Mouse (Mus musculus) forebrain, embryonic 15.5 days (tissue): ENCODE measurements around the gene Ribc2. TPM values are rescaled to one million over a fixed set of nuclear protein-coding genes. Genes with fewer than 3 reads are reported as not detected.
A peak's percentile ranks its signal among the peaks of the same experiment; 100 is the strongest.

Experiments
- ATAC-seq: fragments of 200-750 bp; cut with Nextera tagmentation; replicated peaks from 2 replicates; pipeline ENCODE4 v1.8.0; 2017; ENCODE audit warnings: mild to moderate bottlenecking, moderate TSS enrichment, moderate library complexity
- H3K27ac ChIP-seq: fragments of 300-500 bp; sonication (generic); replicated peaks from 2 replicates; pipeline ENCODE4 v1.5.1; 2015; ENCODE audit warnings: mild to moderate bottlenecking, inconsistent platforms
- H3K27me3 ChIP-seq: fragments of 300-500 bp; sonication (generic); 2 replicates; pipeline ENCODE4 v1.6.1; 2015; ENCODE audit warnings: inconsistent platforms
- H3K36me3 ChIP-seq: fragments of 300-500 bp; sonication (generic); 2 replicates; pipeline ENCODE4 v1.6.1; 2015; ENCODE audit warnings: mild to moderate bottlenecking, inconsistent platforms
- H3K4me1 ChIP-seq: fragments of 300-500 bp; sonication (generic); 2 replicates; pipeline ENCODE4 v1.6.1; 2015; ENCODE audit warnings: inconsistent platforms
- H3K4me2 ChIP-seq: fragments of 300-500 bp; sonication (generic); replicated peaks from 2 replicates; pipeline ENCODE4 v1.6.1; 2015; ENCODE audit warnings: mild to moderate bottlenecking, inconsistent platforms
- H3K4me3 ChIP-seq: fragments of 300-500 bp; sonication (generic); 2 replicates; pipeline ENCODE4 v1.5.1; 2015; ENCODE audit warnings: mild to moderate bottlenecking, inconsistent platforms
- H3K9ac ChIP-seq: fragments of 300-500 bp; sonication (generic); replicated peaks from 2 replicates; pipeline ENCODE4 v1.6.1; 2015; ENCODE audit warnings: mild to moderate bottlenecking, inconsistent platforms
- H3K9me3 ChIP-seq: fragments of 300-500 bp; sonication (generic); 2 replicates; pipeline ENCODE4 v1.6.1; 2016; ENCODE audit warnings: inconsistent platforms
- WGBS: fragments of 180-500 bp; shearing (Covaris S2); methylation state at CpG from one replicate; pipeline ENCODE4 v1.1.7; 2015; ENCODE audit warnings: mixed read lengths; 5-methylcytosine and 5-hydroxymethylcytosine counted together
- polyA plus RNA-seq: library from polyadenylated mRNA; unstranded; fragments of >200 nt; fragmentation: Nextera tagmentation; extraction: Ambion mirVana; gene quantifications from 2 replicates; pipeline ENCODE4 v1.2.1, GENCODE M21; 2015

The Ribc2 gene
- polyA plus RNA-seq, 1 experiment from 2014 or later: 0.59 TPM

DNA sequence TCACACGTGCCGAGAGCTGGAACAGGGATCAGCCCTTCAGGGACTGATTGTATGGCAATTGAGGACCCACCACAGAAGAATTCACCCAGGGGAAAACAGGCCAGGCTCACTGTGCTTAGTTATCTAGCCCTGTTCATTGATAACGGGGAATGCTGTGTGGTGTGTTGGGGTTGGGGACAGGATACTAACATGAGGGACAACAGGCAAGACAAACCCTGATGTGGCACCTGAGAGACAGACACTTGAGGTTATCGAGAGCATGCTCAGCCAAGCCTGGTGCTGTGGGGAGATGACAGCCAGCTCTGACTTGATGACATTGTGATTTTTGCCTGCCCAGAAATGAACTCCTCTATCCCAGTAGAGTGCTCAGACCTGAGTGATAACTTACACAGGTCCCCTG, 24.3 kb downstream of the Ribc2 start:
- WGBS: 62% methylated on average over 4 of the region's 4 CpGs
- no peak overlapping the region for H3K4me2 ChIP-seq
- H3K27me3 ChIP-seq: no peaks in the 10 kb centered on the region
- no peak overlapping the region for H3K27ac ChIP-seq
- H3K9ac ChIP-seq: no peak overlapping the region
- no peaks in the 10 kb centered on the region for H3K36me3 ChIP-seq
- H3K9me3 ChIP-seq: no peaks in the 10 kb centered on the region
- H3K4me3 ChIP-seq: no peak overlapping the region
- no peaks in the 10 kb centered on the region for H3K4me1 ChIP-seq
- ATAC-seq: no peak

DNA sequence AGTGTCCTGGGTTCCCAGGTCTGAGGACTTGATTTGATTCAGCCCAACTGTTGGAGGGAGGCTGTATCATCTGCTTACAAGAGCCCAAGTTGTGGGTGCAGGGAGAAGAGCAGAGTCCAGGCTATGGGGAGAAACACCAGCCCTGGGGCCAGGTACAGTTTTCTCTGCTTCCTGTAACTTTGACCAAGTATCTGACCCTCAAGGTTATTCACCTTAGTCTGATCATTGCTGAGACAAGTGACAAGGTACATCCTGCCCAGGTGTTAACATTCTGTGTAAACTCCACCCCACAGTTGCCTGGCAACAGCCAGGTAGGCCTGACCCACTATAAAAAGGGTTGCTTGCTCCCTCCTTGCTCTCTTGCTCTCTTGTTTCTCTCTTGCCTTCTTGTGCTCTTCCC, 29.5 kb downstream of the Ribc2 start:
- Histone ChIP-seq H3K9ac (no peak overlapping the region), H3K27me3 (no peaks in the 10 kb centered on the region), H3K4me1 (peaks cover 7% of the 10 kb centered on the region), H3K4me2 (no peak overlapping the region), H3K27ac (no peak overlapping the region), H3K36me3 (no peaks in the 10 kb centered on the region), H3K4me3 (no peak overlapping the region), H3K9me3 (no peaks in the 10 kb centered on the region)
- ATAC-seq: no peak

DNA sequence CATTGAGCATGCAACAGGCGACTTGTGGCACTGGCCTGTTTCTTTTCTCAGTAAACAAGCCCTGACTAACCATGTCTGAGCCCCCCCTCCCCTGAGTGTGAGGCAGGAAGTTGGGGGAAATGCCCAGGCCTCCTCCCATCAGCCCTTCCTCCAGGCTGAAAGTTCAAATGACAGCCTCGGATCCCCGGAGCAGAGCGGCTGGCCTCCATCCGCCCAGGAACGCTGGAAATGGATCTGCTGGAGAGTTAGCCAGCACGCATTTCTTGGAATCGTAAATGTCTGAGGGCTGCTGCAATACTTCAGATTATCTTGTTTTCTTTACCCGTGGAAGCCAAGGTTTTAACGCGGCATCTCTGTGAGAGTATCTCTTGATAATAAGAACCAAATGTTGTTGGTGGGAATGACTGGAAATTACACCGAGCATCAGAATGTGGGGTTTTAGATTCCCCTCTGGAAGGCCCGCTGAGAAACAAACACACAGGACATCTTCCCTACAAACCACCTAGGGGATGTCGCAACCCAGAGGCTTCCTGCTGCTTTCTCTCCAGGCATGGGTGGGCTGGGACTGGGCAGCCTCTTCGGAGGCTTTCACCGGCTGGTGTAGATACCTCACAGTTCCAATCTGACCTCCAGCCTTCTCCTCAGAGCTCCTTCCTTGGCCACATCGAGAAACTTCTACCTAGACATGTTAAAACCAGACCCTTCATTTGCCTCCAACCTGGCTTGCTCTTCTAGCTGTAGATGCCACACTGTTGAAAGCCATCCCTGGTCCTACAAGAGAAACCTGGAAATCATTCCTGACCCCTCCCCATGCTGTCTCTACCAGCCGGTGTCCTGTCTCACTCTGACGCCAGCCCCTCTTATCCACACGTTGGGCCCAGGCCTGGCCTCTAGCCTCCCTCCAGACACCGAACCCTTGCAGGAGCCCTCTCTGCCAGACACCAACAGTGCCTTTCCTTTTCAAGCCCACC, 31.1 kb downstream of the Ribc2 start:
- H3K9ac ChIP-seq: no peak overlapping the region
- H3K36me3 ChIP-seq: no peaks in the 10 kb centered on the region
- H3K4me1 ChIP-seq: peaks cover 16% of the 10 kb centered on the region
- H3K27ac ChIP-seq: no peak overlapping the region
- H3K9me3 ChIP-seq: no peaks in the 10 kb centered on the region
- no peak for ATAC-seq
- WGBS: 78% methylated on average over 21 of the region's 21 CpGs
- H3K4me3 ChIP-seq: no peak overlapping the region
- no peaks in the 10 kb centered on the region for H3K27me3 ChIP-seq
- H3K4me2 ChIP-seq: no peak overlapping the region

DNA sequence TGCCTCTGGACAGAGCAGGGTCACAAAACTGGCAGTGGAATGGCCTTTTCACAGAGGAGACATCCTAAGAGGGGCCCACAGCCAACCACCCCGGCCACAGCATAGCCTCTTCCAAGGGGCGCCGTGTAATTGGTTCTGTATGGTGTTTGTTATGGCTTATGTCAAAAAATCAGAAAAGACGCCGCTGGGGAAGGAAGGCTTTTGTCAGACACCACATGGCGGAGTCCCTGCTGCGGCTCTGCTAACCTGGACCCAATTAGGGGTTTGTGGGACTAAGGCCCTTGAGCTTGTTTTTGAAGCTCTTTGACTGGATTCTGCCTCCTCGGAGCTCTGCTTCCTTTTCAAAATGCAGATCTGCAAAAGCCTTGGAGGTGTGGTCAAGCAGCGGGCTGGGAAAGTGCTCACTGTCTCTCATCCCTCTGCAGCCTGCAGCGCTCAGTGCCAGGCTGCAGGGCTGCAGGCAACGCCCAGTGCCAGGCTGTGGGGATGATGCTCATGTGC, 34.6 kb downstream of the Ribc2 start:
- H3K27ac ChIP-seq: peak overlapping the region; percentile 42
- H3K4me2 ChIP-seq: peak overlapping the region; percentile 10; the same call in 1 of the 2 replicates
- H3K9me3 ChIP-seq: no peaks in the 10 kb centered on the region
- no peaks in the 10 kb centered on the region for H3K27me3 ChIP-seq
- no peaks in the 10 kb centered on the region for H3K36me3 ChIP-seq
- H3K9ac ChIP-seq: peak overlapping the region; percentile 5; the same call in 1 of the 2 replicates
- 5% methylated on average over 11 of the region's 11 CpGs for WGBS
- peak; percentile 60; the same call in 1 of the 2 replicates for ATAC-seq
- no peak overlapping the region for H3K4me3 ChIP-seq
- peaks cover 16% of the 10 kb centered on the region for H3K4me1 ChIP-seq

DNA sequence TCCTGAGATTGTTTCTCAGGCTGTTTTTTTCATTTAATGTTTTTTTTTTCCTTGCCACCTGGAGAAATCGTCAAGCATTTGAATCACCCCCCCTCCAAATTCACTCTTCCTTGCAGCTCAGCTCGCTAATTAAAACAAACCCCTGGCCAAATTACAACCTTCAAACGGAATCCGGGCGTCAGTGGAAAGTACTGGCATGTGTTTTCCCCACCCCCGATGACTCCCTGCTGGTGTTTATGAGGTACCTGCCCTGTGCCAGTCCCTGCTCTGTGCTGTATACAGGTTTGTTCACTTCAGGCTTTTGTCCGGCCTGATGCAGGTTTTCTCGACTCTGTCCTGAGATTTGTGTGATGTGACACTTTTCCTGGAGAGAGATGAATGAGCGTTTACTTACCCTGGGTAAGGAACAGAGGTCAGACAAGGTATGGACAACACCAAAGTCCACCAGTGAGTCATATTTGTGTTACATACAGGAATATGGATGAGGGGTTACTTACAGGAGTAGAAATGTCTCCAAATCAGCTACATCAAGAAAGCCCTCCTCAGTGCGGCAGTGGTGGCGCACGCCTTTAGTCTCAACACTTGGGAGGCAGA, 35.3 kb downstream of the Ribc2 start:
- Histone ChIP-seq H3K9me3 (no peaks in the 10 kb centered on the region), H3K4me3 (no peak overlapping the region), H3K4me2 (0 out of 2 replicates have a peak overlapping the region, but pooled peaks have one; percentile 10), H3K4me1 (peaks cover 16% of the 10 kb centered on the region), H3K36me3 (no peaks in the 10 kb centered on the region), H3K9ac (0 out of 2 replicates have a peak overlapping the region, but pooled peaks have one; percentile 5), H3K27me3 (no peaks in the 10 kb centered on the region), H3K27ac (no peak overlapping the region)
- ATAC-seq: no peak
- WGBS: 42% methylated on average over 12 of the region's 12 CpGs

DNA sequence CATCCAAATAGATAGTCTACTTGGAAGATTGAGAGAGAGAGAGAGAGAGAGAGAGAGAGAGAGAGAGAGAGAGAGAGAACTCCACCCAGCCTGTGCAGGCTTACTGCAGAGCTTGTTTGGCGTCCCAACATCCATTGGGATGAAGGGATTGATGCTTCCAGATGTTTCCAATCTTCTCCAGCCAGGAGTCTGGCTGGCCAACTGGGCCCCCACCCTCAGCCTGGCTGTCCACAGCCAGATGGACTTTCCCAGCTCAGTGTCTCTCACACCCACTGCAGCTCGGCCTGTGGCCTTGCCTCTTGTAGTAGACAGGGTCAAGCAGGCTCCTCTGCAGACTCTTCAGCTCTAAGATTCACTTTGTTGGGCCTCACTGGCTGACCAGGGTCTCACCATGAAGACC, 40.2 kb downstream of the Ribc2 start:
- no peaks in the 10 kb centered on the region for H3K9me3 ChIP-seq
- no peaks in the 10 kb centered on the region for H3K27me3 ChIP-seq
- no peak overlapping the region for H3K4me2 ChIP-seq
- no peak overlapping the region for H3K9ac ChIP-seq
- no peak for ATAC-seq
- no peak overlapping the region for H3K4me3 ChIP-seq
- H3K27ac ChIP-seq: no peak overlapping the region
- peaks cover 2% of the 10 kb centered on the region for H3K4me1 ChIP-seq
- H3K36me3 ChIP-seq: no peaks in the 10 kb centered on the region
- WGBS: 89% methylated on average over 2 of the region's 2 CpGs

DNA sequence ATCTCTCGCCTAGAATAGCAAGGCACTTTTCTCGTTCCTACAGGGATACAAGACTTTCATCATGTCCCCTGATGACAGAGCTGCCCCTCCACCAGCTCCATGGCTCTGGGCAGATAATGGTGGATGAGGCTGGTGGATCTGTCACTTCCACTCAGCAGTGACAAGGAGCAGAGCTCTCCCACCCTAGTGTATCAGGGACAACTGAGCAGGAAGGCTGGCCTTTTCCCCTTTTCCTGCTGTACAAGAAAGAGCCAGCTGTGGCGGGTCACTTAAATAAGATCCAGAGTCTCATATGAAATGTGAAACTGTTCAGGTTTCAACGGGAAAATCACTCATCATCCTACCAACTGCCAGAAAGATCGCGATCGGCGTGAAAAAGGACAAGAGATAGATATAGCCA, 41.5 kb downstream of the Ribc2 start:
- no peaks in the 10 kb centered on the region for H3K36me3 ChIP-seq
- 89% methylated on average over 8 of the region's 8 CpGs for WGBS
- no peaks in the 10 kb centered on the region for H3K4me1 ChIP-seq
- H3K27me3 ChIP-seq: no peaks in the 10 kb centered on the region
- H3K4me3 ChIP-seq: no peak overlapping the region
- no peak for ATAC-seq
- H3K4me2 ChIP-seq: no peak overlapping the region
- no peaks in the 10 kb centered on the region for H3K9me3 ChIP-seq
- no peak overlapping the region for H3K27ac ChIP-seq
- no peak overlapping the region for H3K9ac ChIP-seq

DNA sequence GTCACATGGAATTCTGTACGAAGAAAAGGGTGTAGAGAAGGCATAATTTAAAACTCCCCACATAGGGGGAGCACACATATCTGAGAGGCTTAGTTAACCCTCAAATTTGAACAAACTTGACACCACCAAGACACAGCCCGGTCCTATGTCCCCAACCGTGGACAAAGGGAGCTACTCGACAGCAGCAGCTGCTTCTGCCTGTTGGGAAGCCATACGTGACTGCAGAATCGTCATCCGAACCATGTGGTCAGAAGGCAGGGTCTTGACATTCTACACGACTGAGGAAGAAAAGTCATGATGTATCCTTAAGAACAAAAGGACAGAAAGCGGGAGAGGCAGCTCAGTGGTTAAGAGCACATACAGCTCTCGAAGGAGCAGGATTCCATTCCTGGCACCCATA, 42.2 kb downstream of the Ribc2 start:
- WGBS: 83% methylated on average over 10 of the region's 10 CpGs
- ATAC-seq: no peak
- Histone ChIP-seq H3K4me1 (no peaks in the 10 kb centered on the region), H3K27ac (no peak overlapping the region), H3K4me3 (no peak overlapping the region), H3K36me3 (no peaks in the 10 kb centered on the region), H3K9me3 (no peaks in the 10 kb centered on the region), H3K4me2 (no peak overlapping the region), H3K9ac (no peak overlapping the region), H3K27me3 (no peaks in the 10 kb centered on the region)

DNA sequence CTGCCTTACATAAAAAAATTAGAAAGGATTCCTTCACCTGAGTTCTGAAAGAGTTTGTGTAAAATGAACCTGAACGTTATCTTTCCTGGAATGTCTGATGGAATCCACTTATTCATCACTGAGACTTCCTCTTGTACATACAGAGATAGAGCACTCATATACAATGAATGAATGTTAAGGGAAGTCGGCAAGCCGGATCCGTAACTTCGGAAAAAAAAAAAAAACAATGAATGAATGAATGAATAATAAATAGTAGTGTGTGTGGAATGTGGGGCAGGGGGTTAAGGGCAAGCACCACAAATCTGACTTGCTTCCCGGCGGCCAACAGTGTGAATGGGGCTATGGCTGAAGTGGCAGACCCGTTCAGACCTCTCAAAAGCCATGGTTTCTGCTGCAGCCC, 45.7 kb downstream of the Ribc2 start:
- H3K9me3 ChIP-seq: no peaks in the 10 kb centered on the region
- H3K4me1 ChIP-seq: peaks cover 13% of the 10 kb centered on the region
- H3K9ac ChIP-seq: no peak overlapping the region
- H3K27me3 ChIP-seq: no peaks in the 10 kb centered on the region
- H3K27ac ChIP-seq: no peak overlapping the region
- no peak for ATAC-seq
- H3K4me3 ChIP-seq: no peak overlapping the region
- H3K4me2 ChIP-seq: no peak overlapping the region
- 73% methylated on average over 8 of the region's 8 CpGs for WGBS
- H3K36me3 ChIP-seq: no peaks in the 10 kb centered on the region

DNA sequence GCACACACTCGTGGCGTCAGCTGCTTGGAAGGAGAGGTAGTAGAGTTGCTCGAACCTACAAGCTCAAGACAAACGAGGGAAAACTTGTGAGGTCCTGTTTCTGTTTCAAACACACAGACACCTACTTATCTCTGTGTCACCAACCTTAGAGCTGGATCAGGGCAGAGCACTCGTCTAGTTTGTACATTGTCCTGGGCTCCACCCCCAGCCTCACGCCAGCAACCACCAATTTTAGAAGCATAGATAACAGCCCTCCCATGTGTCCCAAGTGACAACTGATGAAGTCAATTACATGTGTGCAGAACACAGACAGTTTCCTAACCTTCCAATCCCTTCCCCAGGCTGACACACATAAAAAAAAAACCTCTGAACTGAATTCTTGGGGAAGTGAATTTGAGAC, 46.3 kb downstream of the Ribc2 start:
- ATAC-seq: no peak
- Histone ChIP-seq H3K27me3 (no peaks in the 10 kb centered on the region), H3K9ac (no peak overlapping the region), H3K27ac (no peak overlapping the region), H3K4me1 (peaks cover 13% of the 10 kb centered on the region), H3K4me3 (no peak overlapping the region), H3K36me3 (no peaks in the 10 kb centered on the region), H3K4me2 (no peak overlapping the region), H3K9me3 (no peaks in the 10 kb centered on the region)
- WGBS: 67% methylated on average over 6 of the region's 6 CpGs

DNA sequence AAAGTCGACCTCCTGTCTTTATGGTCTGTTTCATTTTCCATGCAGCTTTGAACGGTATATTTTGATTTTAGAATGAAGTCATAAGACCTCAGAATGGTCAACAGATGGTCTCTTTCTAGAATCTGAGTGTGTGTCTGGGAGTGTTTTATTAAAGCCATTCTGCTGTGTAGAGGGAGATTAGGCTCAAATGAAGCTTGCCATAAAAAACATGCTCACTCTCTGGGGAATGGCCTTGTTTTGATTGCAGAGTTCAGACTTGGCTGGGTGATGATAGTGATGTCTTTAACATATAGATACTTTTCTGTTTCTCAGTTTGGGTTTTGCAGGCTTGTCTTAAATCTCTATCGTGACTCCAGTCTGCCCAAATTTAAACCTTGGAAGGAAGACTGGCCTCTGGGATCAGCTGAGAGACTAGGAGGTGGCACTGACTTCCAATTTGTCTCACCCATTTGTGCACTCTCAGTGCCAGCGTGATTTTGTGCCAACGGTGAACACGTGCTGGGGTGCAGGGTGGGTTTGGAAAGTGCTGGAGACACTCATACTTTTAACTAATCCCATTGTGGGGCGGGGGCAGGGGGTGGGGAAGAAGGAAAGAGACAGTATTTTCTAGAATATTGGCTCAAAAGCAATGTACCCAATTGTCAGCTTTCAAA, 47.8 kb downstream of the Ribc2 start:
- peaks cover 13% of the 10 kb centered on the region for H3K4me1 ChIP-seq
- no peak overlapping the region for H3K4me3 ChIP-seq
- WGBS: 51% methylated on average over 7 of the region's 7 CpGs
- no peaks in the 10 kb centered on the region for H3K27me3 ChIP-seq
- H3K27ac ChIP-seq: peak overlapping the region; percentile 39
- no peak for ATAC-seq
- no peak overlapping the region for H3K4me2 ChIP-seq
- H3K9me3 ChIP-seq: no peaks in the 10 kb centered on the region
- no peak overlapping the region for H3K9ac ChIP-seq
- no peaks in the 10 kb centered on the region for H3K36me3 ChIP-seq

DNA sequence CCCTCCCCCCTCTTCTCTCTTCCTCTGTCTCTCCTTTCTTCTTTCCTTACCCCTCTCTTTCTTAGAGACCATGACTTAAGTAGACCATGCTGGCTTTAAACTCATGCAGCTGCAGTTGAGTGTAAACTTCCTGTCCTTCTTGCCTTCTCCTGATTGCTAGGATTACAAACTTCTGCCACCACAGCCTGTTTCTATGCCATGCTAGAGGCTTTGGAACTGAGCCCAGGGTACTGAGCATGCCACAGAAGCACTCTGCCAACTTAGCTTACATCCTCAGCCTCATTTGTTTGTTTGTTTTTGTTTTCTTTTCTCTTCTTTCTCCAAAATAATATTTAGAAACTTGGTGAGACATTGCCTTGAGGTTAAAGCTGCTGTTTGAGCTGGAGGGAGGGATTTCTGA, 48.5 kb downstream of the Ribc2 start:
- Histone ChIP-seq H3K27ac (peak overlapping the region; percentile 39; the same call in 1 of the 2 replicates), H3K4me3 (no peak overlapping the region), H3K9ac (no peak overlapping the region), H3K27me3 (no peaks in the 10 kb centered on the region), H3K36me3 (no peaks in the 10 kb centered on the region), H3K4me2 (no peak overlapping the region), H3K4me1 (peaks cover 13% of the 10 kb centered on the region), H3K9me3 (no peaks in the 10 kb centered on the region)
- ATAC-seq: no peak
